Mouse (Mus musculus) urinary bladder, postnatal 25 days (tissue): ENCODE results near the gene Il22ra1.
A peak's percentile ranks its signal among the peaks of the same experiment; 100 is the strongest.
"Not testable (repeated sequence)": the region's sequence is repeated elsewhere in the genome, so short reads cannot be mapped to it uniquely, and the experiment has no call there.

Source experiments
- DNase-seq: peaks from one replicate; pipeline ENCODE4 v3.0.0; 2022; ENCODE audit warnings: low spot score

Il22ra1 gene

GRCm38 (mm10) chr4:135727817-135728216, at the start of gene Il22ra1:
Gene Il22ra1, plus strand, starts transcription at chr4:135728172.
- DNase-seq, result peak; percentile 45

- no peak for DNase-seq
These were observed 48.7 kb upstream of the Il22ra1 start for GRCm38 (mm10) chr4:135679316-135679715.

GRCm38 (mm10) chr4:135681789-135682188, 46.2 kb upstream of the Il22ra1 start:
- no peak for DNase-seq

GRCm38 (mm10) chr4:135683553-135683952, 44.4 kb upstream of the Il22ra1 start:
- peak; percentile 37 for DNase-seq

- DNase-seq, result no peak
These were observed 43.2 kb upstream of the Il22ra1 start for GRCm38 (mm10) chr4:135684731-135685130.

GRCm38 (mm10) chr4:135685906-135686567, 41.9 kb upstream of the Il22ra1 start, which contains the start of gene Ifnlr1:
Gene Ifnlr1, plus strand, starts transcription at chr4:135686287.
- peak; percentile 53 for DNase-seq

- DNase-seq, result no peak
These were observed 41.4 kb upstream of the Il22ra1 start for GRCm38 (mm10) chr4:135686568-135686953.

- DNase-seq, result no peak
These were observed 38.2 kb upstream of the Il22ra1 start for GRCm38 (mm10) chr4:135689797-135690196.

GRCm38 (mm10) chr4:135690241-135690640, 37.7 kb upstream of the Il22ra1 start:
- DNase-seq, result no peak

- no peak for DNase-seq
These were observed 35.1 kb upstream of the Il22ra1 start for GRCm38 (mm10) chr4:135692916-135693315.

- no peak for DNase-seq
These were observed 29.5 kb upstream of the Il22ra1 start for GRCm38 (mm10) chr4:135698498-135698897.

GRCm38 (mm10) chr4:135703497-135703896, 24.5 kb upstream of the Il22ra1 start:
- DNase-seq, result no peak

GRCm38 (mm10) chr4:135704016-135704415, 24.0 kb upstream of the Il22ra1 start:
- DNase-seq, result no peak

- no peak for DNase-seq
These were observed 21.9 kb upstream of the Il22ra1 start for GRCm38 (mm10) chr4:135706045-135706444.

- peak; percentile 81 for DNase-seq
These were observed 18.9 kb upstream of the Il22ra1 start for GRCm38 (mm10) chr4:135709072-135709564.

GRCm38 (mm10) chr4:135709621-135710020, 18.4 kb upstream of the Il22ra1 start:
- no peak for DNase-seq

- no peak for DNase-seq
These were observed 17.6 kb upstream of the Il22ra1 start for GRCm38 (mm10) chr4:135710392-135710791.

- no peak for DNase-seq
These were observed 13.2 kb upstream of the Il22ra1 start for GRCm38 (mm10) chr4:135714776-135715175.

- DNase-seq, result not testable (repeated sequence)
These were observed 11.5 kb upstream of the Il22ra1 start for GRCm38 (mm10) chr4:135716438-135716837.

- DNase-seq, result no peak
These were observed 5.3 kb upstream of the Il22ra1 start for GRCm38 (mm10) chr4:135722540-135723290.

- no peak for DNase-seq
These were observed 1.6 kb upstream of the Il22ra1 start for GRCm38 (mm10) chr4:135726416-135726815.

- no peak for DNase-seq
These were observed 2.2 kb downstream of the Il22ra1 start for GRCm38 (mm10) chr4:135730204-135730603.

GRCm38 (mm10) chr4:135730951-135731350, 3.0 kb downstream of the Il22ra1 start:
- no peak for DNase-seq
